Mouse (Mus musculus): ENCODE measurements around the gene B430305J03Rik.

Gene B430305J03Rik

DNA sequence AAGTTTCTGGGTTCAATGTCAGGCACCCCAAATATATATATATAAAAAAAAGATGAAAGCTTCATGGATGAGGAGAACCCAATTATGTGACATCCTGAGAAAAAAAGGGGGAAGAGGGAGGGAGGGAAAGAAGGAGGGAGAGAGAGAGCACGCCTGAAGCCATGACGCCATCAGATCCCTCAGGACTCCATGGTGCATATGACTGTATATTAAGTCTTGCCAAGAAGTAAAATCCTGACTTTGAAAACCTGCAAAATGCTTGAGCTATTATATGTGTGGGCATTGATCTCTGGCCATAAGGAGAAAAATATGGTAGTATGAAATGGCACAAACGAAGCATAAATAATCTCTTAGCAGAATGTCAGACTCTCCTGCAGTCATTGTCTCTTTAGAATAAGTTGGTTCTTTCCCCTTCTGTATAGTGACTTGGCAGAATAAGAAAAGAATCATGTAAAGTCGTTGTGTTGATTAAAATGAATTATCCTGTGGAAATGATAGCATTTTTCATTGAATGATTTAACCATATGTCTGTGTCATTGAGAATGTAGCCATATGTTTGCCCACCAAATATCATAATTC is 17.6 kb downstream of the B430305J03Rik start:
- no peak for DNase-seq

DNA sequence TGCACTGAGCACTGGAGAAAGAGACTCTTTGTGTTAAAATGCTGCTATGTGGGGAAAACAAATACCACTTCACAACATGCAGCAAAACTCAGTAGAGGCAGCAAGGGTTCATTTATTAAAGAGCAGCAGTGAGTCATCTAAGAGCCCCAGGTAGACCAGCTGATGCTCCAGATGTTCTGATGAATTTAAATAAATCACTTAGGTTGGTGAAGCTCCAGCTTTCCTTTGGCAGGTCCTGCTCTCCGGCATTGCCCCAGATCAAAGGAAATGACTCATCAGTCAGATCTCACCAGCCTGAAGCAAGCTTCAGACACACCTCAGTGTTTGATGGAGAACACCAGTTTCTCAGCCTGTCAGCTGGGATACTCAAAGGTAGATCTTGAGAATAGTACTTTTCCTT is 20.1 kb downstream of the B430305J03Rik start:
- DNase-seq = no peak

DNA sequence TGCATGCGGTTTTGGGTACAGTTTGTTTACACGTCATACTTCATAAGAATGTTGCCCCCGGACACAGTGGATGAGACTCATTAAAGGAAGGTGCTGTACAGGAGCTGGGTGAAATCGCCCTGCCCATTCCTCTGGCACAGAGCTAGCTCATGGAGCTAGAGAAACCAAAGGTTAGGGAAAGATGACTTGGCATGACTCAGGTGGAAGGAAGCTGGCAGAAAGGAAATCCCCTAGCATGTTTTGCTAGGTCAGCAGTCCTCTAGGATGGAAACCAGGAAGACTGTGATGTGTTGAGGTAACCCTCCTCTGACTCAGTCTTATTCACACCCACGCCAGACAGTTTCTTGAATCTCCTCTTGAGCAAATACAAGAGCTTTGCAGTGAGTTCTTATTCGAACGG is 21.7 kb downstream of the B430305J03Rik start:
- DNase-seq = peak in 1 of 2 experiments; percentile 14

DNA sequence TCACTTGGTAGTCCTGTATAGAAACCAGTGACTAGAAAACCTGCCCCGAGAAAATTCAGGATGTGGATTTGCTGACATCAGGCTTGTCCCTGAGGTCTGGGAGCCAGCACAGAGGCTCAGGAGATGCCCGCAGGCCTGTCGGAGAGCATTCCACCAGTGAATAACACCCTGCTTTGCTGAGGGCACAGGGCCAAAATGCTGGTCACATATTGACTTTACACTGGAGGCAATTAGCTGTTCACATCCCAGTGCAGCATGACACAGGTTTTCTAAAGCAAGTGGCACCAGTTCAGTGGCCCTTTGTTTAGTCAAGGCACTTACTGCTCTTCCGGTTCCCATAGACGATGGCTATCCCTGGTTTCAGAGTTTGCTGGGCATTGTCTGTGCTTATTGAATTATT is 25.4 kb downstream of the B430305J03Rik start:
- DNase-seq = no peak

DNA sequence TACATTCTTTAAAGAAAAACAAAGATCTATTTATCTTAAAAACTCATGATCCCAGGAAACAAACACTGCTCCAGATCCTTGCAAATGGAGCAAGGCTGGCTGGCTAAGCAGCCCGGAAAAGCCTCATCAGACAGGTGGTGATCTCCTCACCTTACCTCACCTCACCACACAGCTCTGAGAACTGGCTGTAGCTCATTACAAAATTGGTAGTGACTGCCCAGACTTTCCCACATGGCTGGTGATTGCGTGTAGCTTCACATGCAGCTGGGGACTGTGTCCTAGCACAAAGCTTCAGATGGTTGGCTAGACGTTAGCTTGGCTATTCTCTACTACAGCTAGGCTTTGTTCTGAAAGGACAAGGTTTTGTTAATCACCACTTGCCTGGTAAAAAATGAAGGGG is 28.5 kb downstream of the B430305J03Rik start:
- DNase-seq = no peak

DNA sequence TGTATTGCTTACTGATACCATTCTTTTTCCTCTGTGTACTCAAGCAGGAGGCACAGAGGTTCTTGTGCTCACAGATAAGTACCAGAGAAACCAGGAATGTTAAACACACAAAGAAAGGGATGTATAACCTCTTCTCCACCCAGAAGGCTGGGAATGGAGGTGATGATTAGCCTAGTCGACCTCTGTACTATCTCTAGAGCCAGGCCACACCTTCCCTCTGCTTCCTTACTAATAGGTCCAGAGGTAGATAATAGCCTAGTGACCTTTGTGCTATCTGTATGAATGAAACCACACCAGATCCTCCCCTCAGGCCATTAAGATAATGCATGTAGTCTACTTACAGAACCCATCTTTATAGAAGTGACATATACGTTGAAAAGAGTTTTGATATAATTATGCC is 29.5 kb downstream of the B430305J03Rik start:
- no peak for DNase-seq

DNA sequence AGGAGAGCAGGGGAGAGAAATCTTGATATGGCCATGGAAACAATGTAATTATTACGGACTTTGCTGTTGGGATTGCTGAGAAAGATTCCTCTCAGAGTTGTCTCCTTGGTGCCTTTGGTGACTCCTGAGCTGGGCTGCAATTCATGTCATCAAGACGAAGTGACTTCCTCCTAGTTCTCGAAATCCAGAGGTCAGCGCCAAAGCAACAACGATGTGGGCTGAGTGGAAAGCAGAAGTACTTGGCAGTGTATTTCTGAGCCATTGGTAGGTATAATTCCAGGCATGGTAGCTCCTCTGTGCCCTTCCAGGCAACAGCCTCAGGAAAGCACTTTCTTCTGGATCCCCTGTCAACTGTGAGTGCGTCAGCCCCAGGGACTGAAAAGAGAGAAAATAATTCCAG is 44.1 kb downstream of the B430305J03Rik start:
- peak; percentile 16 to 18 for DNase-seq

DNA sequence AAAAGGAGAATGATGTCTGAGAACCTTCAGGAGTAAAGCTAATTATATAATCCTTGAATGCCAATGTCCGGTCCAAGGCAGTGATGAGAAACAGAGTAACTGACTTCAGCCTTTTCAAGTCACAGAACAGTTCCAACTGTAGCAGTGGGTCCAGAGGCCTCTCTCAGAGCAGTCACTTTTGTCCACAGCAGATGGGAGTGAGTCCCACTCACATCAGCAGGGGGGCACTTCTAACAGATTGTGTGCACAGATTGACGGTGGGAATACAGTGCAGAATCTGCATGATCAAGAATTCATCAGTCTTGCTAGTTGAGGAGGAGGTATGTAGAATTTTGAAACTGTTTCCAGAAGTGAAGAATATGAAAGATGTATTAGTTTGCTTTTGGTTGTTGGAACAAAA is 45.7 kb downstream of the B430305J03Rik start:
- no peak for DNase-seq

DNA sequence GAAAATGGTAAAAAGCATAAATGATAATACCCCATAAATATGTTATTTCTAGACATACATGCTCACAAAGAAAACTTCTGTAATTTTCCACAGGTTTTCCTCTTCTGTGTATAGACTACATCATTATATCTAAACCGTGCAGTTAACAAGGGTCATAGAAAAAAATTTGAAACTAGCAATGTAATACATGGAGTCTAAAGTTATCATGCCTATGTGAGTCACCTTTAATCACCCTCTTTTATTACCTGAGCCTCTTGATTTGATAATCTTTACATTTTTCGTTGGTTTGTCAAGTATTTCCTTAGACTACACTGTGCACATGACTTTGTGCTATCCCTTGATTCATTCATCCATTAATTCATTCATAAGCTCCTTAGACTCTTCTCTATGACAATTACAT is 50.7 kb downstream of the B430305J03Rik start:
- DNase-seq = no peak
